Mouse (Mus musculus) thymus, adult 2 months (tissue): Measurements from ENCODE around the gene Trabd2b.

Source experiments
- CTCF ChIP-seq: fragments of 200-500 bp; IDR thresholded peaks from 2 replicates; pipeline ENCODE4 v1.5.1; 2012; ENCODE audit warnings: mild to moderate bottlenecking, control low read depth, low read length, moderate library complexity, borderline replicate concordance; ENCODE audit not compliant: control insufficient read depth, poor library complexity, insufficient read depth; ENCODE audit errors: extremely low read depth
- POLR2A ChIP-seq: fragments of 200-500 bp; IDR thresholded peaks from 2 replicates; pipeline ENCODE4 v1.6.1; 2012; ENCODE audit warnings: mild to moderate bottlenecking, low read length, control low read depth, moderate library complexity; ENCODE audit not compliant: control insufficient read depth, poor library complexity, insufficient read depth; ENCODE audit errors: extremely low read depth

GRCm38 (mm10) chr4:114377531-114377930, 29.0 kb upstream of the Trabd2b start:
- TF ChIP-seq CTCF (no peak), POLR2A (no peak)
